Mouse (Mus musculus): ENCODE measurements at regions not wholly inside any gene's neighbourhood (a gene's known extent, or its start where the extent isn't known, plus 50 kb on each side); places are given as distances from the start of the nearest gene placed in this dataset.

- no peak for DNase-seq (ENCODE audit: low spot score)
These were observed 651.5 kb upstream of the Pcdh9 start for GRCm38 (mm10) chr14:94541995-94542394.

GRCm38 (mm10) chr14:94525648-94526047, 635.2 kb upstream of the Pcdh9 start:
- DNase-seq (ENCODE audit: low spot score) = no peak

DNA sequence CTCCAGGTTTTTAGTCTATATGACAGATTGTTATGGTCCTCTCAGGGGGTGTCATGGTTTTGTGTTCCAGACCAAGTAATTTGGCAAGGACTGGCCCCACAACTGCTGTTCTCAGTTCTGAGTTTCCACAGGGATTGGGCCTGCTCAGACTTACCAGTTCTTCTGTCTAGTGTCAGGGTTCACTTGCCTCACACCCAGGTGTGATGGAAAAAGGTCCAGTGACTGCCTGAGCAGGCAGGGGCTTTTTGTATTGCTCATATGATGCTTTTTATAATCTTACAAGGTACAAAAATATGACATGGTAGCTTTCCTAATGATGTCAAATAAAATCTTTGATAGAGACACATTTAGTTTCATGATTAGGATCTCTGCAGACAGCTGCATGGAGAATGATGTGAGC, 634.8 kb upstream of the Pcdh9 start:
- no peak for DNase-seq (ENCODE audit: low spot score)

DNA sequence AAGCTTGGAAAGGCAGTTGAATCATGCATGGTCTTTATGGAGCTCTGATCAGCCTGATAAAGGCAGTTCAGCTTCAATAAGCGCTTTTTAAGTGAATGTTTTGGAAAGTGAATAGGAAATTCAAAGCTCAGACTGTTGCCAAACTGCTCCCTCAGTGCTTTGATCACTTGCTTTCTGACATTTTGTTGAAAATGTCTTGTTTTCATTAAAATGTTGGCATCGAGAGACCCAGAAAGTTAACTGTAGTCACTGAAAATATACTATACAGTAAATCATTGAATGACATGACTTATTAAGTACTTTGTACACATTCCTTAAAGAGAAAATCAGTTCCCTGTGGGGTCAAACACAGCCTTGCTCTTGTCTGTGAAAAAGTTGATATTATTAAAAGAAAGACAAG, 631.5 kb upstream of the Pcdh9 start:
- no peak for DNase-seq (ENCODE audit: low spot score)

DNA sequence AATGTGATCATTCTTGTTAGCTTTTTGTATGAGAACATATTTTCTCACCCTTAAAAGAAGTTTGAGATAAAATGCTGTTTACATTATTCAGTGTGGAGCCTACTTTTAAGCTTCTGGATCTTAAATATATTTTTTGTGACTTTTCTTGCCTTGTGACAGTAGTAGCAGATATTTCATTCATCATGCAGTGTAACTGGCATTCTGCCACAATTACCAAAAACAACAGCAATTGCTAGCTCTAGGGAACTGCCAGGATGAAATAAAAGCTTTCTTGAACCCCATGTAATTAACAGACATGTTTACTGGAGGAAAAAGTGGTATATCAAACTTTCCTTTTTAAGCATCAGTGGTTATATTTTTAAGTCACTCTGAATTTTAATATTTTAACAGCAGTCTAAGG, 600.9 kb upstream of the Pcdh9 start:
- no peak for DNase-seq (ENCODE audit: low spot score)

DNA sequence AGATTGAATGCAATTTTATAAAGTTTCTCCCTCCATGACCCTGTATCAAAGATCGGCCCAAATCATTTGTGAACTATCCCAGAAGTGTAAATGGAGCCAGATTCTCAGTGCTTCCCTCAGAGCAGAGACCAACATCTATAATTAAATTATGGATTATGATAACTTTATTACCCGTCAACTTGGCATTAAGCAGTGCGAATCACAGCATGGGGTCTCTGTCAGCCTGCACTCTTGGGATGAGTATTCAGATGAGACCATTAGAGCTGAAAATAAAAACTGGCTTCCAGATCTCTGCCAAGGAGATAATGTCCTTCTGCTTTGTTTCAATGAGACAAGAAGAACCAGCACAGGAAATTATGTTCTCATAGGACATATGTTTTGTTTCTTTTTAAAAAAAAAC, 585.4 kb upstream of the Pcdh9 start:
- DNase-seq (ENCODE audit: low spot score) = peak; percentile 33

DNA sequence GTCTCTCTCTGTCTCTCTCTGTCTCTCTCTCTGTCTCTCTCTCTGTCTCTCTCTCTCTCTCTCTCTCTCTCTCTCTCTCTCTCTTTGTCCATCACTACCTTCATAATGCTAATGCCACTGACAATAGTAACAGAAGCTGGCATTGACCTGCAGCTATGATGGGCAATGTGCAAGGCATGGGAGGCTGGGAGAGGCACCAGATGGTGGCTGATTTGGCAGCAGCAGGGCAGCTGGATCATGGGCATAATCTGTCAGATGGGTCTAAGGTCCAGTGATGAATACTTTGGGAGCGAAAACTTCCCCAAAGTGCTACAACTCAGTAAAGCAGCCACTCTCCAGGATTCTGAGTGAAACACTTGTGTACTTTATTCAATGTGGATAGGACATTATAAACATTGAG, 582.7 kb upstream of the Pcdh9 start:
- DNase-seq (ENCODE audit: low spot score) = no peak

DNA sequence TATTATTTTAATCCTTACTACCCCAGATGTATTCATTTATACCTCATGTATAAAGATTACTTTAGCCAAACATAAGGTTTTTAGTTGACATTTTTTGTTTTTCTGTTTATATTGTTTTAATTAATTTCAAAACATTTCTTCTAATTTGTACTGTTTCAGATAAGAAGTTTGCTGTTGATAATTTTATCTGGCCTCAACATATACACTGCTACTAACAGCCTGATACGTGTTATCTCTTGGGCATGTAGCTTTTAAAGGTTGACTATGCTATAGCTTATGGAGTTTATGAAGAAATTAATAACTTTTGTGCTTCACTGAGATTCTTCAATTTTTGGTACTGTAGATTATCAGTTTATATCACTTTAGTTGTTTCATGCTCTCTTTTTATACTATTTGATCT, 555.5 kb upstream of the Pcdh9 start:
- no peak for DNase-seq (ENCODE audit: low spot score)

DNA sequence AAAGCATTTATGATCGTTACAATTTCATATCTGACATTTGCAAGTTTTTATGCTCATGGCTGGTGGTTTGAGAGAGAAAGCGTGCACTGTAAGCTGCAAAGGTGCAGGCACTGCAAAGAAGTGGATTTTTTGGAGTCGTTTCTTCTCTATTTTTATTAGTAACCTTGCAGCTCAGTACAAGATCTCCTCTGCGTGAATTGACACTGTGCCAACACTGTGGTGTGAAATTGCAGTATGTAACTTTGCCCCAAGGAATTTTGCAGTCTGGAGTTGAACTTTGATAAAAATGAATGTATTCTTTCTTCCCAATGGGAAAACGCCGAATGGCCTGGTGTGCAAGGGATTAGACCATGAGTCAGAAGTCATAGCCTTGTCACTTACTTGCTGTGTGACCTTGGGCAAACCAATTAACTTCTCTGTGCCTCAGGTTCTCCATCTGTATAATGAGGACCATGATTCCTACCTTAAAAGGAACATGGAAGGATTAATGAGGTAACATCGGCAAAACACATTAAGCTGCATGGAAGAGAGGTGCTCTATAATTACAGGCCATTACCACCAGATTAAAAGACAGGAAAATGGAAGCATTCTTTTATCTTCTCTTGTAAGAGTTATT, 543.0 kb upstream of the Pcdh9 start:
- no peak for DNase-seq (ENCODE audit: low spot score)

DNA sequence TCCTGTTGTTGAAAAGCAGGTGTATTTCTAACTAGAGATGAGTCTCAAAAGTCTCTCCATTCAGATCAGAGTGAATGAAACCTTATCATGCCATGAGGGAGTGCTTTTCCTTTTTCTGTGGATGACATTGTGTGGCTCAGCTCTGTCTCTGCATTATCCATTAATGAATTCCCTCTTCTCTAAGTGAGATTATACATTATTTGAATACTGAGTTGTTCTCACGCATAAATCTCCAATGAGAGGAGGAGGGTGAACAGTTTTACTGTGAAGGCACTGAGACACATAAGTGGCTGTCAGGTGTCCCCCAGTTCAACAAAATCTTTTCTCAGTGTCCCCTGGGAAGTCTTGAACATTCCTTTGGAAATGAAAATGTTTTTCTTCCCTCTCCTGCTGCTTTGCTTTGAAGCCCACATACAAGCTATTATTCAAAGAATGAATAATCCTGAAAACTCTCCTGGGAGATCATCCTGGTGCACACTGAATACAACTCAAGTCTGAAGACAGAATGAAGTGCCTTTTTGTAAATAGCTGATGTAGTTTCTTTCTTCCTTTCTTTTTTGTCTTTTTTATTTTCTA, 537.2 kb upstream of the Pcdh9 start:
- no peak for DNase-seq (ENCODE audit: low spot score)

All from retina, embryonic 14.5 days (tissue).